Mouse (Mus musculus): ENCODE measurements around the gene Kctd8. TPM values are rescaled to one million over a fixed set of nuclear protein-coding genes. Genes with fewer than 3 reads are reported as not detected.

Gene Kctd8
- total RNA-seq, 2 experiments from 2014 or later: not detected

- no peak for ATAC-seq (ENCODE audit: poor library complexity, severe bottlenecking)
Measured at GRCm38 (mm10) chr5:69159897-69160509, 181.5 kb downstream of the Kctd8 start.

DNA sequence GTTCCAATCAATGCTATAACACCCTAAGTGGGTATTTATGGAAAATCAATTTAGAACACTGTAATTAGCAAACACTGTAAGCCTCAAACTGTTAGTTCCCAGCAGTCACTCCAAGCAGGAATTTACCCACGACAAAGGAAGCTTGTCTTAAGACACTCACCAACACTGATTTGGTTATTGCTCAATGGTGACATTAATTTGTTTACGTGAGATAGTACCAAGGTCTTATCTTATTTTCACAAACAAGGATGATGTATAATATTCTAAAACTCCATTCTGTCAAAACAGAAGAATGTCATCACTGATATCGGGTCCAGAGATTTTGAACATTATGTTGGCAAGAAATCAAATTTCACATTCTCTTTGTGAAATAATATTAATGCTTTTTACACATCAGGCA is 185.0 kb downstream of the Kctd8 start:
- ATAC-seq (ENCODE audit: poor library complexity, severe bottlenecking): no peak

GRCm38 (mm10) chr5:69145827-69146226 is 195.7 kb downstream of the Kctd8 start:
- ATAC-seq (ENCODE audit: poor library complexity, severe bottlenecking): no peak

- ATAC-seq (ENCODE audit: poor library complexity, severe bottlenecking): no peak
Measured at GRCm38 (mm10) chr5:69141082-69141481, 200.4 kb downstream of the Kctd8 start.

- ATAC-seq (ENCODE audit: poor library complexity, severe bottlenecking): no peak
Measured at GRCm38 (mm10) chr5:69108718-69109117, 232.8 kb downstream of the Kctd8 start.

DNA sequence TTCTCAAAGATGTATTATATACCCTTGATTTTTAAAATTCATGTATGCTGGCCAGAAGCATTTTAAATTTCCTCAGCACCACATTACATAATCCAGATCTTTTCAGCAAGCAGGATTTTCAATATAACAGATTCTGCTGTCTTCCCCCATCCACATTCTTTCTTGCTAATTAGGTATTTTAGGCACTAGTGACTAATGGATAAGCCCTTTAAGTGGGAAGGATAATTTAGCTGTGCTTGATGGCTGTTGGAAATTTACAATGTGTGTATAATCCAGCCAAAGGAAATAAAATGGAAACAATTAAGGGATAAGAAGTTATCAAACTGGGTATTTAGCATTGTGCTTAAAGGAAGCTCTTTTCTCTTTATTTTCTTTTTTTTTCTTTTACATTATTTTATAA is 252.6 kb downstream of the Kctd8 start:
- ATAC-seq (ENCODE audit: poor library complexity, severe bottlenecking): no peak

Other genes with a start within 250 kb of the Kctd8 start
- gene Yipf7, start 201.0 kb upstream of the Kctd8 start, total RNA-seq (2015): not detected in 2 replicates
- not detected in 2 replicates for gene Yipf7, start 201.0 kb upstream of the Kctd8 start, total RNA-seq (2017)
- 11.0 and 12.0 TPM in 2 replicates for gene Guf1, start 215.2 kb upstream of the Kctd8 start, total RNA-seq (2015)
- 17.0 and 17.4 TPM in 2 replicates for gene Guf1, start 215.2 kb upstream of the Kctd8 start, total RNA-seq (2017)

Measured in megakaryocyte, adult 5-6 weeks (primary cell).